Mouse (Mus musculus) lung, postnatal 0 days (tissue): ENCODE data around the gene Lnpep.

Experiments used
- CTCF ChIP-seq: IDR thresholded peaks from 2 replicates; pipeline ENCODE4 v1.5.1; 2016; ENCODE audit warnings: antibody characterized with exemption, mild to moderate bottlenecking
- EP300 ChIP-seq: IDR thresholded peaks from 2 replicates; pipeline ENCODE4 v1.6.1; 2016; ENCODE audit warnings: antibody characterized with exemption, mild to moderate bottlenecking, control low read depth

- no peak for TF ChIP-seq CTCF
- TF ChIP-seq EP300 = no peak
Measured at GRCm38 (mm10) chr17:17548958-17549357, 75.9 kb downstream of the Lnpep start.
